Mouse (Mus musculus) ES-Bruce4 (cell line): ENCODE data around the gene Cys1.
"Not testable (repeated sequence)": the region's sequence is repeated elsewhere in the genome, so short reads cannot be mapped to it uniquely, and the experiment has no call there.

Experiments used
- CTCF ChIP-seq: IDR thresholded peaks from one replicate; pipeline ENCODE4 v1.8.1; 2011; ENCODE audit warnings: low read depth, low read length
- POLR2A ChIP-seq: IDR thresholded peaks from one replicate; pipeline ENCODE4 v1.8.1; 2011; ENCODE audit warnings: low read length; ENCODE audit not compliant: insufficient read depth

DNA sequence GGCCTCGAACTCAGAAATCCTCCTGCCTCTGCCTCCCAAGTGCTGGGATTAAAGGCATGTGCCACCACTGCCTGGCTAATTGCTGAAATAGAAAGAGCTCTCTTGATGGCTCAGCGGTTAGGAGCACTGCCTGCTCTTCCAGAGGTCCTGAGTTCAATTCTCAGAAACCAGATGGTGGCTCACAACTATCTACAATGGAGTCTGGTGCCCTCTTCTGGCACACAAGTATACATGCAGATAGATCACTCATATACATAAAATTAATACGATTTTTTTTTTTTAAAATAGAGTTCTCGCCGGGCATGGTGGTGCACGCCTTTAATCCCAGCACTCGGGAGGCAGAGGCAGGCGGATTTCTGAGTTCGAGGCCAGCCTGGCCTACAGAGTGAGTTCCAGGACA lies 20.0 kb upstream of the Cys1 start:
- TF ChIP-seq CTCF, POLR2A: not testable (repeated sequence)
